Mouse (Mus musculus) embryonic fibroblast, embryonic 13.5 days (primary cell): ENCODE results near the gene Ighmbp2.

ENCODE experiments used
- CTCF ChIP-seq: IDR thresholded peaks from 2 replicates; pipeline ENCODE4 v1.5.1; 2011; ENCODE audit warnings: mild to moderate bottlenecking, control low read depth, low read length, moderate library complexity, borderline replicate concordance; ENCODE audit not compliant: insufficient read depth
- POLR2A ChIP-seq: IDR thresholded peaks from 2 replicates; pipeline ENCODE4 v1.6.1; 2011; ENCODE audit warnings: low read depth, mild to moderate bottlenecking, control low read depth, low read length, moderate library complexity

DNA sequence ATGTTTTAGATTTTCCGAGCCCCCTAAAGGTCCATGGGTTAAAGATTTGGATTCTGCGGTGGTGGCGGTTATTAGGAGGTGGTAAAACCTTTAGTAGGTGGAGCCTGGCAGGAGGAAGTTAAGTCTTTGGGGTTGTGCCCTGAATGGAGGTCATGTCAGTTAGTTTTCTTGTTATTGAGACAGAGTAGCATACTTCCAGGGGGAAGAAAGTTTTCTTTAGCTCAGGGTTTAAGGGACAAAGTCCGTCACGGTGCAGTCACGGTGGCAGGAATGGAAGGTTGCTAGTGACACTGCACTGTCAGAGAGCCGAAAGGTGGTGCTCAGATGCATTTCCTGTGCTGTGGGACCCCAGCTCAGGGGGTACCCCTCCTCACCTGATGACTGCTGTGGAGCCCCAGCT is 15.0 kb upstream of the Ighmbp2 start:
- TF ChIP-seq POLR2A (no peak), CTCF (no peak)
